Mouse (Mus musculus) T-cell, adult 66 days (primary cell): ENCODE results near the gene Morn5. TPM values are rescaled to one million over a fixed set of nuclear protein-coding genes. Genes with fewer than 3 reads are reported as not detected.

Source experiments
- total RNA-seq, 2 experiments: library from RNA; stranded (reverse); gene quantifications; 3 replicates in 1 of 2; 4 replicates in 1 of 2; pipeline ENCODE4 v1.2.4; 2023

Morn5 gene
- total RNA-seq = not detected

DNA sequence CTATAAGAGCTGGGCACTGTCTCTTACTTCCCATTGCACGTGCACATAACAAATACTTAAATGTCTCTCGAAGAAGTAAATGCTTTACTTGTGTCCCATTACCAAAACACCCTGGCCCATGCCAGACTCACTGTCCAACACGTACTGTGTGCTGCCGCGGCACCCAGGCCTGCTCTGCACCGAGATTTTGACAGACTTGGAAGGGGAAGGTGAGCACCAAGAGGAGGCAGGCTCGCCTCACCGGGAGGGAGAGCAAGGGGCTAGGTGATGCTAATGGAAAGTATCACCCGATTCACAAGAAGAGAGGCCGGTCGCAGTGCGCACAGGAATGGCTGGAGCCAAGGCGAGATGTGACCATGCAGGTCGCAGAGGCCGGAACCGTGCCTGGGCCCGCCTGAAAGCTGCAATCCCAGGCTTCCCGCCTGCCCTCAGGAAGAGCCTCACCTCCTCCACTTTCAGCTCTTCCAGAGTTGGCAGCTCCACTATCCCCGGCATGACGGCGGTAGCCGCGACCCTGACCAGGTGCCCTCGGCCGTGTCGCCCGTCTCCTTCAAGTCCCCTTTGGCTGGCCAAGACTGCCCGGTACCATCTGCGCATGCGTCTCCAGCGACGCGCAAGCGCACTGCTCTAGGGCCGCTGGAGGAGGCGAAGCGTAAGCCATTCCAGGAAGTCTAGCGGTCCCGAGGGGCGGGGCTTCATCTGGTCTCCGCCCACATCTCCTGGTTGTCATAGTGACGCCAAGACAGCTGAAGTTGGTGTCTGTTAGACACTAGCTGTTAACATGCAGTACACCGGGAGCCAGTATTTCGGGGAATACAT is at the start of gene Morn5, which contains the start of gene Ndufa8:
Gene Morn5 (plus strand): TSS at position 711 of the 819 bp plus-strand sequence.
Gene Ndufa8 (minus strand): TSS at position 659 of the 819 bp plus-strand sequence.

DNA sequence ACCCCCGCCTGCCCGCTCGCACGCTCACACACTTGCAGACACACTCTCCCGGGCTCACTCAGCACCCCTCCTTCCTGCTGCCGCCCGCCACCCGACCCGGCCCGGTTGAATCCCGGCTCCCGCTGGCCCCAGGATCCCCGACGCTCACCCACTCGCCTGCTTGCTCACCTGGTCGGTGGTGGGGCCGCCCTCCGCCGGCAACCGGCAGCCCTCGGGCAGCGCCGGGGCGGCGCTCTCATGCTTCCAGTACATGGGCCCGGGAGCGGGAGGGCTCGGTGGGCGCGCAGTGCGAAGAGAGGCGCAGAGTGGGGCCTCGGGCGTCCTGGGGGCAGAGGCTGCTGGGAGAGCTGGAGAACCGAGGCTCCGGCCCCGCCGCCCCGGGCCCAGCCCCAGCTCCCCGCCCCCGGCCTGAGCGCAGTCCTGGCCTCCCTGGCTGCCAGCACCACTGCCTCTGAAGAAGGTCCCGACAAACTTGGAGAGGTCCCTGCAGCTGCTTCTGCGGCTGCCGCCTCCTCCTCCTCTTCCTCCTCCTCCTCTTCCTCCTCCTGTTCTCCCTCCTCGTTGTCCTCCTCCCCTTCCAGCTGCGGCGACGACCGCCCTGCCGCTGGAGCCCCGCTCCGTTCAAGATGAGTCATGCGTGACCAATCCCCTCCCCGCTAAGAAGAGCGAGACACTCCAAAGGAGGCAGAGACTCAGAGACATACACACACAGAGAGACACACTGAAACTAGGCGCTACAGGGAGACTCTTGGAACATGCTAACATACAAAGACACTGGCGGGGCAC is 55.9 kb downstream of the Morn5 start, which contains the start of gene Lhx6:
Gene Lhx6 (minus strand): TSS at position 453 of the 786 bp plus-strand sequence.

Other genes starting within 250 kb of the Morn5 start
- 1 to 10 TPM in 1 of 2 experiments, under 1 TPM in 1; 0.44 to 1.1 TPM for gene Ttll11, start 69.5 kb upstream of the Morn5 start, total RNA-seq
- gene Ndufa8, start 52 bp upstream of the Morn5 start, total RNA-seq = 10 to 100 TPM; 51.4 to 52.6 TPM
- not detected for gene Lhx6, start 56.0 kb downstream of the Morn5 start, total RNA-seq
- 10 to 100 TPM; 14.3 to 14.9 TPM for gene Mrrf, start 86.9 kb downstream of the Morn5 start, total RNA-seq
- gene Rbm18, start 87.3 kb downstream of the Morn5 start, total RNA-seq = 10 to 100 TPM; 42.8 to 45.6 TPM
- gene Ptgs1, start 181.0 kb downstream of the Morn5 start, total RNA-seq = 1 to 10 TPM; 1.2 to 2.2 TPM